Mouse (Mus musculus) kidney, postnatal 0 days (tissue): ENCODE data around the gene Ppard. TPM values are rescaled to one million over a fixed set of nuclear protein-coding genes. Genes with fewer than 3 reads are reported as not detected.

ENCODE experiments used
- ATAC-seq: fragments of 200-750 bp; cut with Nextera tagmentation; replicated peaks from 2 replicates; pipeline ENCODE4 v1.8.0; 2017; ENCODE audit warnings: low read depth, moderate number of reproducible peaks, moderate TSS enrichment, moderate library complexity; ENCODE audit not compliant: low FRiP score
- DNase-seq: peaks from one replicate; pipeline ENCODE4 v3.0.0-alpha.2; 2016; ENCODE audit warnings: low spot score
- H3K27ac ChIP-seq: fragments of 300-500 bp; sonication (generic); 2 replicates; pipeline ENCODE4 v1.5.1; 2014; ENCODE audit warnings: mild to moderate bottlenecking
- H3K27me3 ChIP-seq: fragments of 300-500 bp; sonication (generic); 2 replicates; pipeline ENCODE4 v1.6.1; 2014; ENCODE audit warnings: low read length, mixed read lengths; ENCODE audit not compliant: insufficient read depth
- H3K36me3 ChIP-seq: fragments of 300-500 bp; sonication (generic); 2 replicates; pipeline ENCODE4 v1.6.1; 2014; ENCODE audit warnings: low read length, mixed read lengths; ENCODE audit not compliant: insufficient read depth
- H3K4me1 ChIP-seq: fragments of 300-500 bp; sonication (generic); replicated peaks from 2 replicates; pipeline ENCODE4 v1.6.1; 2014; ENCODE audit warnings: antibody characterized with exemption, low read length, mixed read lengths; ENCODE audit not compliant: insufficient read depth
- H3K4me2 ChIP-seq: fragments of 300-500 bp; sonication (generic); 2 replicates; pipeline ENCODE4 v1.6.1; 2014; ENCODE audit warnings: mild to moderate bottlenecking, low read length, moderate library complexity, mixed read lengths
- H3K4me3 ChIP-seq: fragments of 300-500 bp; sonication (generic); replicated peaks from 2 replicates; pipeline ENCODE4 v1.5.1; 2014; ENCODE audit warnings: low read depth, low read length
- H3K9ac ChIP-seq: fragments of 300-500 bp; sonication (generic); 2 replicates; pipeline ENCODE4 v1.6.1; 2014; ENCODE audit warnings: low read depth, low read length
- H3K9me3 ChIP-seq: fragments of 300-500 bp; sonication (generic); replicated peaks from 2 replicates; pipeline ENCODE4 v1.6.1; 2016; ENCODE audit warnings: low read length, inconsistent platforms, mixed read lengths
- CTCF ChIP-seq: IDR thresholded peaks from 2 replicates; pipeline ENCODE4 v1.5.1; 2016; ENCODE audit warnings: antibody characterized with exemption, low read depth, mild to moderate bottlenecking, moderate library complexity
- WGBS: fragments of 180-500 bp; shearing (Covaris S2); extraction: QIAGEN DNeasy Blood & Tissue Kit; methylation state at CpG from one replicate; pipeline ENCODE4 v1.1.7; 2014; 5-methylcytosine and 5-hydroxymethylcytosine counted together
- polyA plus RNA-seq: library from polyadenylated mRNA; unstranded; fragments of >200 nt; fragmentation: Nextera tagmentation; extraction: Ambion mirVana; gene quantifications from 2 replicates; pipeline ENCODE4 v1.2.1, GENCODE M21; 2015

Ppard gene
- polyA plus RNA-seq, 1 experiment from 2014 or later, result 2.0 TPM

DNA sequence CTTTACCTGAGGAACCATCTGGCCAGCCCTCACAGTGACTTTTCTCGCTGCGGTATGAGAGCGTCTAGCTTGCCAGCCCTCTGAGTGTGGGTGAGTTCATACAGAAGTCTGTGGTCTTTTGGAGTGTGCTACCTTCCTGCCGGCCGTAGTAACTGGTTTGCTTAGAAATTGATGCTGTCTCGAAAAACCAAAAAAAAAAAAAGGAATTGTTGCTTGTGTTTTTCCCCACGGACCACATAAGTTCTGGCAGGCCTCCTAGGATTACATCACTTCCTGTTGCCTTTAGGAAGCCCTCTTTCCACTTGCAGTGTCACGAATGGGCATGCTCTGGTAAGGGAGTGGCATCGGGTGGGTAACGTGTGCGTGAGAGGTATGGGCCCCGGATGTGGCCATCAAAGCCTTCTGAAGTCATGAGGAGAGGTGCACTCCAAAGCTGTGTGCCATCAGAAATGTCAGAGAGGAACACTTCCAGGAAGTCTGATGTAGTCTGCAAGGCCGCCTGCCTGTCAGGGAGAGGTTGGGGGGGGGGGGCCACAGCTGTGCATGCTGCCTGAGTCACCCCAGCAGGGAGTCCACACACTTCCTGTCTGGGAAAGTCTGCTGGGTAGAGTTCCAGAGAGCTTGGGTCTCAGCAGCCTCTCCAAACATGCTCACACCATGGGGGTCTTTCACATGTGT lies 24.3 kb downstream of the Ppard start:
- Histone ChIP-seq H3K27me3 (no peaks in the 10 kb centered on the region), H3K4me3 (no peak overlapping the region), H3K9me3 (no peaks in the 10 kb centered on the region), H3K4me1 (peaks cover 21% of the 10 kb centered on the region), H3K9ac (no peak overlapping the region), H3K4me2 (peak overlapping the region; percentile 25; the same call in 1 of the 2 replicates), H3K27ac (peak overlapping the region; percentile 74), H3K36me3 (no peaks in the 10 kb centered on the region)
- 42% methylated on average over 13 of the region's 13 CpGs for WGBS
- TF ChIP-seq CTCF, result no peak
- ATAC-seq (peak; percentile 59; the same call in 1 of the 2 replicates), DNase-seq (peak; percentile 77)

GRCm38 (mm10) chr17:28258325-28258724 lies 25.8 kb downstream of the Ppard start:
- no peak for TF ChIP-seq CTCF
- Histone ChIP-seq H3K9ac (no peak overlapping the region), H3K27me3 (no peaks in the 10 kb centered on the region), H3K36me3 (no peaks in the 10 kb centered on the region), H3K27ac (no peak overlapping the region), H3K4me1 (peaks cover 21% of the 10 kb centered on the region; the same call in 1 of the 2 replicates), H3K9me3 (no peaks in the 10 kb centered on the region), H3K4me3 (no peak overlapping the region), H3K4me2 (no peak overlapping the region)
- 89% methylated on average over 9 of the region's 9 CpGs for WGBS
- no peak for DNase-seq
- no peak for ATAC-seq

GRCm38 (mm10) chr17:28259890-28260542 lies 27.5 kb downstream of the Ppard start:
- ATAC-seq, result no peak
- peaks cover 26% of the 10 kb centered on the region for H3K4me1 ChIP-seq
- WGBS, result 80% methylated on average over 16 of the region's 16 CpGs
- H3K9me3 ChIP-seq, result no peaks in the 10 kb centered on the region
- H3K27me3 ChIP-seq, result no peaks in the 10 kb centered on the region
- no peak overlapping the region for H3K4me3 ChIP-seq
- H3K27ac ChIP-seq, result no peak overlapping the region
- TF ChIP-seq CTCF, result peak; percentile 57
- H3K36me3 ChIP-seq, result no peaks in the 10 kb centered on the region
- H3K4me2 ChIP-seq, result no peak overlapping the region
- H3K9ac ChIP-seq, result no peak overlapping the region
- no peak for DNase-seq

GRCm38 (mm10) chr17:28260543-28260909 lies 28.0 kb downstream of the Ppard start:
- no peak for ATAC-seq
- Histone ChIP-seq H3K4me3 (no peak overlapping the region), H3K27ac (no peak overlapping the region), H3K4me2 (no peak overlapping the region), H3K9me3 (no peaks in the 10 kb centered on the region), H3K9ac (no peak overlapping the region), H3K36me3 (no peaks in the 10 kb centered on the region), H3K4me1 (peaks cover 25% of the 10 kb centered on the region), H3K27me3 (no peaks in the 10 kb centered on the region)
- no peak for TF ChIP-seq CTCF
- 89% methylated on average over 9 of the region's 9 CpGs for WGBS
- no peak for DNase-seq

GRCm38 (mm10) chr17:28261795-28262194 lies 29.3 kb downstream of the Ppard start:
- Histone ChIP-seq H3K4me3 (no peak overlapping the region), H3K27ac (no peak overlapping the region), H3K4me1 (peaks cover 18% of the 10 kb centered on the region), H3K27me3 (no peaks in the 10 kb centered on the region), H3K36me3 (no peaks in the 10 kb centered on the region), H3K9ac (no peak overlapping the region), H3K4me2 (no peak overlapping the region), H3K9me3 (no peaks in the 10 kb centered on the region)
- no peak for TF ChIP-seq CTCF
- DNase-seq (no peak), ATAC-seq (no peak)
- 46% methylated on average over 11 of the region's 11 CpGs for WGBS

- H3K27me3 ChIP-seq, result no peaks in the 10 kb centered on the region
- ATAC-seq, result no peak
- DNase-seq, result no peak
- no peak overlapping the region for H3K27ac ChIP-seq
- H3K9ac ChIP-seq, result no peak overlapping the region
- no peak overlapping the region for H3K4me2 ChIP-seq
- H3K36me3 ChIP-seq, result no peaks in the 10 kb centered on the region
- peaks cover 10% of the 10 kb centered on the region for H3K4me1 ChIP-seq
- H3K4me3 ChIP-seq, result no peak overlapping the region
- no peak for TF ChIP-seq CTCF
- H3K9me3 ChIP-seq, result no peaks in the 10 kb centered on the region
- WGBS, result 52% methylated on average over 13 of the region's 13 CpGs
Measured at GRCm38 (mm10) chr17:28263181-28263894, 30.8 kb downstream of the Ppard start.
